Mouse (Mus musculus) forebrain, postnatal 0 days (tissue): Measurements from ENCODE around the gene Epor. TPM values are rescaled to one million over a fixed set of nuclear protein-coding genes. Genes with fewer than 3 reads are reported as not detected.

Experiments
- ATAC-seq: fragments of 200-750 bp; cut with Nextera tagmentation; 2 replicates; pipeline ENCODE4 v1.8.0; 2017; ENCODE audit warnings: mild to moderate bottlenecking, moderate library complexity
- DNase-seq: peaks from one replicate; pipeline ENCODE4 v3.0.0-alpha.2; 2015
- H3K27ac ChIP-seq: fragments of 300-500 bp; sonication (generic); 2 replicates; pipeline ENCODE4 v1.5.1; 2014; ENCODE audit warnings: low read depth, mild to moderate bottlenecking, antibody characterized with exemption, low read length, moderate library complexity, mixed read lengths
- H3K27me3 ChIP-seq: fragments of 300-500 bp; sonication (generic); 2 replicates; pipeline ENCODE4 v1.6.1; 2014; ENCODE audit warnings: mild to moderate bottlenecking, low read length, mixed read lengths; ENCODE audit not compliant: insufficient read depth
- H3K36me3 ChIP-seq: fragments of 300-500 bp; sonication (generic); 2 replicates; pipeline ENCODE4 v1.6.1; 2014; ENCODE audit warnings: mild to moderate bottlenecking, moderate library complexity; ENCODE audit not compliant: insufficient read depth
- H3K4me1 ChIP-seq: fragments of 300-500 bp; sonication (generic); 2 replicates; pipeline ENCODE4 v1.6.1; 2014; ENCODE audit warnings: antibody characterized with exemption; ENCODE audit not compliant: insufficient read depth
- H3K4me2 ChIP-seq: fragments of 300-500 bp; sonication (generic); 2 replicates; pipeline ENCODE4 v1.6.1; 2014; ENCODE audit warnings: low read depth, mild to moderate bottlenecking, moderate library complexity
- H3K4me3 ChIP-seq: fragments of 300-500 bp; sonication (generic); 2 replicates; pipeline ENCODE4 v1.5.1; 2014; ENCODE audit warnings: low read depth, low read length, mixed read lengths
- H3K9ac ChIP-seq: fragments of 300-500 bp; sonication (generic); 2 replicates; pipeline ENCODE4 v1.6.1; 2014; ENCODE audit warnings: mild to moderate bottlenecking
- H3K9me3 ChIP-seq: fragments of 300-500 bp; sonication (generic); 2 replicates; pipeline ENCODE4 v1.6.1; 2016; ENCODE audit warnings: low read length
- CTCF ChIP-seq: sonication (generic); IDR thresholded peaks from 2 replicates; pipeline ENCODE4 v1.5.1; 2016; ENCODE audit warnings: antibody characterized with exemption, control low read depth, low read depth
- WGBS: fragments of 180-500 bp; shearing (Covaris S2); extraction: QIAGEN DNeasy Blood & Tissue Kit; methylation state at CpG from one replicate; pipeline ENCODE4 v1.1.7; 2014; 5-methylcytosine and 5-hydroxymethylcytosine counted together
- polyA plus RNA-seq: library from polyadenylated mRNA; unstranded; fragments of >200 nt; fragmentation: Nextera tagmentation; extraction: Ambion mirVana; gene quantifications from 2 replicates; pipeline ENCODE4 v1.2.1, GENCODE M21; 2015
- total RNA-seq: library from RNA; depleted of rRNA; stranded (reverse); fragments of >200 nt; gene quantifications from 2 replicates; pipeline ENCODE4 v1.2.3, GENCODE M21; 2014; rRNA removed

The Epor gene
- total and polyA plus RNA-seq, 2 experiments from 2014 or later, result 0.24 to 2.4 TPM

DNA sequence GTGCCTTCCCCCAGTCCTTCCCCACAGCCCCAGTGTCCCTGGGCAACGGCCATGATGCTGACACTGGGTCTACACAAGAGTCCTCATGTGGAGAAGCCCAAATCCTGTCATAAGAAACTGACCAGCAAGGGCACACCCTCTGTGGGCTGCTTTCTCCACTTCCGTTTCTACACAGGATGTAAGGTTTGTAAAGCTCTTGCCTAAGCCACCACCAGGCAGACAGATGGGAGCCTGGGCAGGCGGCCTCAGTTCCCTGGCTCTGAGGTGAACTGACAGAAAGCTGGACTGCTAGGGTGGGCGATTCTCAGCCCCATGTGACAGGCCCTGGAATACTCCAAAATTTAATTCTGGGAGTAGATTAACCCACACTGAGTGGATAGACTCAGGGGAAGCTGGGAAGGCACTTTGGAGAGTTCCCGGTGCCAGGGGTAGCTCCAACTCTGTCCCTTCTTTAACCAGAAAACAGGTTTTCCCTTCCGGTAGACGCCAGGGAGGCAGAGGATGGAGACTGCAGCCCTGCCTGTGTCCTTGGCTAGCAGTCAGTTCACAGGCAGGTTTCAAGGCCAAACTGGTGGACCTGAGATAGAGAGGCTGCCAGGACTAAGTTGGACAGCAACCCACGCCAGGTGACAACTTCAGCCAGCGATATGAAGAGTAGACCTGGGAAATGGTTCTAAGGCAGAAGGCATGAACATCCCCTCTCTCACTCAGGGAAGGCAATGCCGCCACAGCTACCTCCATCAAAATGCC, 53.7 kb downstream of the Epor start:
- no peak overlapping the region for H3K4me2 ChIP-seq
- no peak overlapping the region for H3K9ac ChIP-seq
- H3K9me3 ChIP-seq, result no peaks in the 10 kb centered on the region
- H3K27me3 ChIP-seq, result no peaks in the 10 kb centered on the region
- WGBS, result 77% methylated on average over 10 of the region's 10 CpGs
- no peaks in the 10 kb centered on the region for H3K4me1 ChIP-seq
- no peak overlapping the region for H3K27ac ChIP-seq
- DNase-seq, result no peak
- H3K36me3 ChIP-seq, result peaks cover 36% of the 10 kb centered on the region
- ATAC-seq, result no peak
- no peak for TF ChIP-seq CTCF
- H3K4me3 ChIP-seq, result no peak overlapping the region

Other genes starting within 250 kb of the Epor start
- gene Ldlr, start 240.0 kb downstream of the Epor start, total RNA-seq, result 19.1 and 26.8 TPM in 2 replicates
- 6.5 and 11.1 TPM in 2 replicates for gene Ldlr, start 240.0 kb downstream of the Epor start, polyA plus RNA-seq
- 7.7 and 8.2 TPM in 2 replicates for gene Spc24, start 203.2 kb downstream of the Epor start, total RNA-seq
- gene Spc24, start 203.2 kb downstream of the Epor start, polyA plus RNA-seq, result 13.5 and 14.3 TPM in 2 replicates
- 8.5 and 12.4 TPM in 2 replicates for gene Kank2, start 164.8 kb downstream of the Epor start, total RNA-seq
- gene Kank2, start 164.8 kb downstream of the Epor start, polyA plus RNA-seq, result 2.2 and 2.3 TPM in 2 replicates
- gene Angptl8, start 128.0 kb downstream of the Epor start, total RNA-seq, result not detected in 2 replicates
- 0.18 TPM in 1 of 2 replicates, not detected in the other for gene Angptl8, start 128.0 kb downstream of the Epor start, polyA plus RNA-seq
- 6.0 and 15.2 TPM in 2 replicates for gene Dock6, start 110.9 kb downstream of the Epor start, total RNA-seq
- 5.7 and 8.3 TPM in 2 replicates for gene Dock6, start 110.9 kb downstream of the Epor start, polyA plus RNA-seq
- gene Rab3d, start 45.3 kb downstream of the Epor start, total RNA-seq, result 23.7 and 26.7 TPM in 2 replicates
- gene Rab3d, start 45.3 kb downstream of the Epor start, polyA plus RNA-seq, result 23.0 and 28.7 TPM in 2 replicates
- gene Ccdc159, start 36.0 kb downstream of the Epor start, total RNA-seq, result 8.6 and 13.6 TPM in 2 replicates
- 3.5 and 4.1 TPM in 2 replicates for gene Ccdc159, start 36.0 kb downstream of the Epor start, polyA plus RNA-seq
- gene Tmem205, start 36.0 kb downstream of the Epor start, total RNA-seq, result 42.0 and 47.1 TPM in 2 replicates
- gene Tmem205, start 36.0 kb downstream of the Epor start, polyA plus RNA-seq, result 52.8 and 65.9 TPM in 2 replicates
- 97.9 and 108 TPM in 2 replicates for gene Plppr2, start 26.5 kb downstream of the Epor start, total RNA-seq
- 122 and 144 TPM in 2 replicates for gene Plppr2, start 26.5 kb downstream of the Epor start, polyA plus RNA-seq
- gene Swsap1, start 7.8 kb downstream of the Epor start, total RNA-seq, result 28.2 and 37.7 TPM in 2 replicates
- 7.0 and 7.3 TPM in 2 replicates for gene Swsap1, start 7.8 kb downstream of the Epor start, polyA plus RNA-seq
- 0.24 and 2.1 TPM in 2 replicates for gene Rgl3, start 25.9 kb upstream of the Epor start, total RNA-seq
- gene Rgl3, start 25.9 kb upstream of the Epor start, polyA plus RNA-seq, result 1.0 and 1.2 TPM in 2 replicates
- 5.7 and 6.0 TPM in 2 replicates for gene Ccdc151, start 39.1 kb upstream of the Epor start, total RNA-seq
- gene Ccdc151, start 39.1 kb upstream of the Epor start, polyA plus RNA-seq, result 5.5 and 6.4 TPM in 2 replicates
- 83.2 and 86.5 TPM in 2 replicates for gene Prkcsh, start 39.3 kb upstream of the Epor start, total RNA-seq
- gene Prkcsh, start 39.3 kb upstream of the Epor start, polyA plus RNA-seq, result 48.9 and 67.4 TPM in 2 replicates
- 159 and 191 TPM in 2 replicates for gene Elavl3, start 88.5 kb upstream of the Epor start, total RNA-seq
- gene Elavl3, start 88.5 kb upstream of the Epor start, polyA plus RNA-seq, result 51.3 and 74.7 TPM in 2 replicates
- not detected in 2 replicates for gene Gm49318, start 107.8 kb upstream of the Epor start, total RNA-seq
- gene Gm49318, start 107.8 kb upstream of the Epor start, polyA plus RNA-seq, result not detected in 2 replicates
- gene Zfp653, start 107.9 kb upstream of the Epor start, total RNA-seq, result 31.0 and 32.3 TPM in 2 replicates
- gene Zfp653, start 107.9 kb upstream of the Epor start, polyA plus RNA-seq, result 13.3 and 16.3 TPM in 2 replicates
- 55.2 and 59.2 TPM in 2 replicates for gene Ecsit, start 121.9 kb upstream of the Epor start, total RNA-seq
- gene Ecsit, start 121.9 kb upstream of the Epor start, polyA plus RNA-seq, result 64.1 and 64.7 TPM in 2 replicates
- 0.24 TPM in 1 of 2 replicates, not detected in the other for gene Cnn1, start 135.7 kb upstream of the Epor start, total RNA-seq
- gene Cnn1, start 135.7 kb upstream of the Epor start, polyA plus RNA-seq, result 0.24 and 0.86 TPM in 2 replicates
- gene Elof1, start 153.7 kb upstream of the Epor start, total RNA-seq, result 122 and 137 TPM in 2 replicates
- gene Elof1, start 153.7 kb upstream of the Epor start, polyA plus RNA-seq, result 165 and 170 TPM in 2 replicates
- 3.9 TPM in 1 of 2 replicates, not detected in the other for gene Acp5, start 172.2 kb upstream of the Epor start, total RNA-seq
- gene Acp5, start 172.2 kb upstream of the Epor start, polyA plus RNA-seq, result 0.41 and 0.88 TPM in 2 replicates
- gene Pigyl, start 193.3 kb upstream of the Epor start, total RNA-seq, result 27.8 and 35.2 TPM in 2 replicates
- 112 and 143 TPM in 2 replicates for gene Pigyl, start 193.3 kb upstream of the Epor start, polyA plus RNA-seq
- 0.14 and 0.15 TPM in 2 replicates for gene Zfp872, start 224.6 kb upstream of the Epor start, total RNA-seq
- gene Zfp872, start 224.6 kb upstream of the Epor start, polyA plus RNA-seq, result 0.16 and 0.26 TPM in 2 replicates